Mouse (Mus musculus) hindbrain, postnatal 0 days (tissue): ENCODE measurements around the gene Sdhaf2. TPM values are rescaled to one million over a fixed set of nuclear protein-coding genes. Genes with fewer than 3 reads are reported as not detected.

Experiments used
- ATAC-seq: fragments of 200-750 bp; cut with Nextera tagmentation; 2 replicates; pipeline ENCODE4 v1.8.0; 2017; ENCODE audit warnings: mild to moderate bottlenecking, moderate TSS enrichment, moderate library complexity
- DNase-seq: peaks from one replicate; pipeline ENCODE4 v3.0.0-alpha.2; 2015; ENCODE audit warnings: low spot score
- H3K27ac ChIP-seq: fragments of 300-500 bp; sonication (generic); 2 replicates; pipeline ENCODE4 v1.5.1; 2014; ENCODE audit warnings: mild to moderate bottlenecking
- H3K27me3 ChIP-seq: fragments of 300-500 bp; sonication (generic); 2 replicates; pipeline ENCODE4 v1.6.1; 2014; ENCODE audit warnings: low read length, mixed read lengths; ENCODE audit not compliant: insufficient read depth
- H3K36me3 ChIP-seq: fragments of 300-500 bp; sonication (generic); 2 replicates; pipeline ENCODE4 v1.6.1; 2014; ENCODE audit warnings: low read length, mixed read lengths; ENCODE audit not compliant: insufficient read depth
- H3K4me1 ChIP-seq: fragments of 300-500 bp; sonication (generic); 2 replicates; pipeline ENCODE4 v1.6.1; 2014; ENCODE audit warnings: antibody characterized with exemption, low read length, mixed read lengths; ENCODE audit not compliant: insufficient read depth
- H3K4me2 ChIP-seq: fragments of 300-500 bp; sonication (generic); 2 replicates; pipeline ENCODE4 v1.6.1; 2014; ENCODE audit warnings: low read depth, mild to moderate bottlenecking, low read length, moderate library complexity, mixed read lengths
- H3K4me3 ChIP-seq: fragments of 300-500 bp; sonication (generic); 2 replicates; pipeline ENCODE4 v1.5.1; 2014; ENCODE audit warnings: low read length
- H3K9ac ChIP-seq: fragments of 300-500 bp; sonication (generic); replicated peaks from 2 replicates; pipeline ENCODE4 v1.6.1; 2014; ENCODE audit warnings: mild to moderate bottlenecking, low read length, moderate library complexity, mixed read lengths
- H3K9me3 ChIP-seq: fragments of 300-500 bp; sonication (generic); 2 replicates; pipeline ENCODE4 v1.6.1; 2016; ENCODE audit warnings: low read length, mixed read lengths
- CTCF ChIP-seq: IDR thresholded peaks from 2 replicates; pipeline ENCODE4 v1.5.1; 2016; ENCODE audit warnings: antibody characterized with exemption, control low read depth, low read depth
- WGBS: fragments of 180-500 bp; shearing (Covaris S2); extraction: QIAGEN DNeasy Blood & Tissue Kit; methylation state at CpG from one replicate; pipeline ENCODE4 v1.1.7; 2014; 5-methylcytosine and 5-hydroxymethylcytosine counted together
- polyA plus RNA-seq: library from polyadenylated mRNA; unstranded; fragments of >200 nt; fragmentation: Nextera tagmentation; extraction: Ambion mirVana; gene quantifications from 2 replicates; pipeline ENCODE4 v1.2.1, GENCODE M21; 2015
- total RNA-seq: library from RNA; depleted of rRNA; stranded (reverse); fragments of >200 nt; gene quantifications from 2 replicates; pipeline ENCODE4 v1.2.3, GENCODE M21; 2014

Sdhaf2 gene
- total and polyA plus RNA-seq, 2 experiments from 2014 or later, result 47.7 to 64.2 TPM

DNA sequence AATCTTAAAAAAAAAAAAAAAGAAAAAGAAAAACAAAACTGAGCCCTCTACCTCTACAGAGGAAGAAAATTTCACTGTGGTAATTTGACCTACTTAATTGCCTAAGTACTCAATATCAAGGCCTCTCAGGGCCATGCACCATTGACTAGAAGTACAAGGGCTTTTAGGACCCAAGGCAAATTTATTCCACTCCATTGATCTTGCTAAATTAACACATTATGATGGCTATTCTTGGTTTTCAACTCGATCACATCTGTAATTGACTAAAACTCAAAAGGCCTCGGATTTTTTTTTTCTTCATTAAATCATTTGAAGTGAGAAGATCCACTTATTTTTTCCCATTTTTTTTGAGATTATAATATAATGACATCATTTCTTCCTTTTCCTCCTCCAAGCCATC lies 31.5 kb upstream of the Sdhaf2 start:
- Histone ChIP-seq H3K4me3 (no peak overlapping the region), H3K4me2 (no peak overlapping the region), H3K9me3 (no peaks in the 10 kb centered on the region), H3K27ac (no peak overlapping the region), H3K27me3 (no peaks in the 10 kb centered on the region), H3K9ac (no peak overlapping the region), H3K4me1 (no peaks in the 10 kb centered on the region), H3K36me3 (peaks cover 5% of the 10 kb centered on the region)
- no peak for TF ChIP-seq CTCF
- WGBS, result 66% methylated on average over 2 of the region's 2 CpGs
- DNase-seq (no peak), ATAC-seq (no peak)

DNA sequence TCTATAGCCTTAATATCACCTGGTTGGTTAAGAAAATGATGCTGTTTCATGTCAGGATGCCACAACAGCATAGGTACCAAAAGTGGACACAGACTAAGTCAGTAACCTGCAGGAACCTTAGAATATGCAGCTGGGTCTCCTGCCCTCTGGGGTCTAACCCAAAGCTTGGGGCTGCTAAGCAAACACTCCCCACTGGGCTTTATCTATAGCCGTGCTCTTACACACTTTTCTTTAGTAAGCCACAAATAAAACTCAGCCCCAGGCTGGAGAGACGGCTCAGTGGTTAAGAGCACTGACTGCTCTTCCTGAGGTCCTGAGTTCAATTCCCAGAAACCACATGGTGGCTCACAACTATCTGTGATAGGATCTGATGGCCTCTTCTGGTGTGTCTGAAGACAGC lies 31.1 kb upstream of the Sdhaf2 start:
- 81% methylated on average over 2 of the region's 2 CpGs for WGBS
- Histone ChIP-seq H3K27me3 (no peaks in the 10 kb centered on the region), H3K27ac (peak overlapping the region; percentile 86; the same call in 1 of the 2 replicates), H3K4me2 (no peak overlapping the region), H3K9me3 (no peaks in the 10 kb centered on the region), H3K9ac (peak overlapping the region; percentile 67; the same call in 1 of the 2 replicates), H3K4me1 (no peaks in the 10 kb centered on the region), H3K36me3 (peaks cover 5% of the 10 kb centered on the region), H3K4me3 (no peak overlapping the region)
- ATAC-seq, result no peak
- no peak for DNase-seq
- no peak for TF ChIP-seq CTCF

DNA sequence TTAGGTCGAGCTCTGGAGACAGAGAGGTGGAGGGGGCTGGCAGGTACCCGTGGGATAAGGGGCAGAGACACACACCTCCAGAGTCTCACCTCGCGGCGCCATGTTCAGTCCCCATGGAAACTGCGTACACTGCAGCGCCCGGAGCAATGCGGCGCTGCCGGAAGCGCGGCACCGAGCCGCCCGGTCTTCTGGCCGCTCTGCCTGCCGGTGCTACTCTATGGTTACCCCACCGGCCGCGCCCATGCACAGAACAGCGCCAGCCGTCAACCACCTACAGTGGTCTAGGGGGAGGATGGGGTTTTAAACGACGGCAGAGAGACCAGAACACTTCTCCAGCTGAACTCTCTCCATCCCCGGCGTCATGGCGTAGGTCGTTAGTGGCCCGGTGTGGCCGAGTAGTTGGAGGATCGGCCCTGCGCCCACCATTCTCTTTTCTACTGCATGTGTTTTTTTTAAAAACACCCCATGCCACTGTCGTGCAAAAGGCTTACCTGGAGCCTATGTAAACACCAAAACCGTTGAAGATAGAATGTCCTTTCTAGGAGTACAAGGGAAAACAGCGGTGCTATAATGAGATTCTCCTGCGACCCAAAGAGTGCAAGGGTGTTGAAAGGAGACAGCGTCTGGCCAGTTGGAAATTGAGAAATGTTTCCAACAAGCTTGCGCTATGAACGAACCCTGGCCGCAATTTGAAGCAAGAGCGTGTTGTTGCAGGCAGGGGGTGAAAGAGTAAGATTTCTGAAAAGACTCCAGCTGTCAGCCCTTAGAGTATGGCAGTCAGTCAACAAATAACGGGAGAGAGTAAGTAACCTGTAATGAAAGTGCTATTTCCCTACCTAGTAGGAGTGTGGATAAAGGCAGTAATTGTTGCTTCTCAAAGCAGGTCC lies 29.9 kb upstream of the Sdhaf2 start, which contains the start of gene Tmem216:
Tmem216 (minus strand) TSS at position 615 of the 887 bp plus-strand sequence.
- WGBS, result under 1% methylated on average over 43 of the region's 43 CpGs

DNA sequence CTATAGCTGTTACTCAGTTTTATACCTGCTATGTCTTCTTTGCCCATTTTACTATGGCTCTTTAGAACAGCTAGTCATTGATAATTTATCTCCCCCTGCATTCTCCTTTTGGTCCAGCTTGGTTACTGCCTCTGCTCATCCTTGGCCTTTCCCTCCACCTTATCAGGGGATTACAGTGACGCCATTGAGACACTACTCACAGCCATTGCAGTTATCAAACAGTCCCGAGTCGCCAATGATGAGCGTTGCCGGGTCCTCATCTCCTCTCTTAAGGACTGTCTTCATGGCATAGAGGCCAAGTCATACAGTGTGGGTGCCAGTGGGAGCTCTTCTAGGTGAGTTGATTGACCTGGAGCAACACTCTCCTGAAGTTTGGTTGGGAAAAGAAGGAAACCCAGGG lies 13.5 kb upstream of the Sdhaf2 start:
- WGBS, result 97% methylated on average over 5 of the region's 5 CpGs
- TF ChIP-seq CTCF, result no peak
- Histone ChIP-seq H3K9me3 (no peaks in the 10 kb centered on the region), H3K4me2 (no peak overlapping the region), H3K27ac (no peak overlapping the region), H3K9ac (no peak overlapping the region), H3K4me3 (no peak overlapping the region), H3K4me1 (no peaks in the 10 kb centered on the region), H3K27me3 (no peaks in the 10 kb centered on the region), H3K36me3 (peaks cover 58% of the 10 kb centered on the region)
- ATAC-seq, result no peak
- DNase-seq, result no peak

More for the DNA sequence above, 29.9 kb upstream of the Sdhaf2 start, which contains the start of gene Tmem216:
- Histone ChIP-seq H3K27me3 (no peaks in the 10 kb centered on the region), H3K4me2 (peak within 1 kb of the TSS; percentile 83), H3K9me3 (no peaks in the 10 kb centered on the region), H3K9ac (peak within 1 kb of the TSS; percentile 67), H3K4me3 (peak within 1 kb of the TSS; percentile 60), H3K36me3 (peaks cover 13% of the 10 kb centered on the region), H3K4me1 (no peaks in the 10 kb centered on the region), H3K27ac (peak within 1 kb of the TSS; percentile 86)
- peak; percentile 23; the same call in 1 of the 2 replicates for TF ChIP-seq CTCF
- DNase-seq (peak; percentile 93), ATAC-seq (peak; percentile 98)

DNA sequence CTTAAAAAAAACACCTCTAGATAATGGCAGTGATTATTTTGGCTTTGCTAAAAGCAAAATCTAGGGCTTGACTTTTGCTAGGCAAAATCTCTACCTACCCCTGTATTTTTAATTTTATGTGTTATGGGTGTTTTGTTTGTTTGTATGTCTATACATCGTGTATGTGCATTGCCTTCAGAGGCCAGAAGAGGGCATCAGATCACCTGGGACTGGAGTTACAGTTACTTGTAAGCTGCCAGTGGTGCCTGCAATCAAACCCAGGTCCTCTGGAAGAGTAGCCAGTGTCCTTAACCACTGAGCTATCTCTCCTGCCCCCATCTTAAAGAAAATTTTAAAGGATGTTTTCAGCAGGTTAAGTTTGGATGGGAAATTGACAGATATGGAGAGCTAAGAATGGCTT lies 4.1 kb upstream of the Sdhaf2 start:
- Histone ChIP-seq H3K4me1 (peaks cover 12% of the 10 kb centered on the region; the same call in 1 of the 2 replicates), H3K27me3 (no peaks in the 10 kb centered on the region), H3K9me3 (no peaks in the 10 kb centered on the region), H3K4me3 (no peak overlapping the region), H3K9ac (no peak overlapping the region), H3K36me3 (peaks cover 35% of the 10 kb centered on the region), H3K27ac (no peak overlapping the region), H3K4me2 (no peak overlapping the region)
- TF ChIP-seq CTCF, result 0 out of 2 replicates have a peak, but pooled peaks have one; percentile 8
- WGBS, result 93% methylated on average over 1 of the region's 1 CpGs
- no peak for ATAC-seq
- DNase-seq, result no peak

DNA sequence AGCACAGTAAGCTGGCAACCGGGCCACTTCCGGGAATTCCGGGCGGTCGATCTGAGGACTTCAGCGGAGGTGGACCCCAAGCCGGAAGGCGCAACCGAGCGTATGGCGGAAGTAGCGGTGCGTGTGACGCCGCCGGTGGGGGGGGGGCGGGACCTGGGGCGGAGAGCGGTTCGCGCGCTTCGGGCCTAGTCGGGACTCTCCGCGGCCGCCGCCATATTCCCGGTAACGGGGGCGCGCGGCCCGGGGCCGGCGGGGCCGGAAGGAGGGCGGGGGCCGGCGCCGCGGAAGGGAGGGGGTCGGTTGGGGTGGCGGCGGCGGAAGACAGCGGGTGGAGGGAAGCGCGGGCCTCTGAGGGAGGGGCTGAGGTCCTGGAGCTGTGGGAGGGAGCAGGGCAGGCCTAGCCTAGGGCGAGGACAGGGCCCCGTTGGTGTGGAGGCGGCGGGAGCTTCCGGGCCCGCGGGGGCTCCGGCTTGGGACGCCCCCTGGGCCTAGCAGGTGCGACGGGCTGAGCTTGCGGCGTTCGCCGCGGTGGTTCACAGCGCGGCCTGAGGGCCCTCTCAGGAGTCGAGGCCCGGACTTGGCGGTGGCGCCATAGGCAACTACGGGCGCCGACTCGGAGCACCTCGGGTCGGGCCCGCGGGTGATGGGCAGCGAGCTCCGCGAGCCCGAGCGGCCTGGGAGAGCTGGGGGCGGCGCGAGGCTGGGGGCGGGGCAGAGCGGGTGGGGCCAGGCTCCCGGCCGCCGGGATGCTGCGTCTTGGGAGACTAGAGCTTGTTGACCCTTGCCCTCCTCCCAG lies 638 bp downstream of the Sdhaf2 start, which contains the start of gene Cpsf7:
Cpsf7 (plus strand) TSS at position 161 of the 796 bp plus-strand sequence.
- peak; percentile 94 for ATAC-seq
- peak within 1 kb of the TSS; percentile 68 for H3K4me2 ChIP-seq
- WGBS, result 1% methylated on average over 59 of the region's 93 CpGs
- TF ChIP-seq CTCF, result no peak
- H3K9me3 ChIP-seq, result no peaks in the 10 kb centered on the region
- H3K9ac ChIP-seq, result peak within 1 kb of the TSS; percentile 99
- peak within 1 kb of the TSS; percentile 93 for H3K4me3 ChIP-seq
- H3K27me3 ChIP-seq, result no peaks in the 10 kb centered on the region
- H3K27ac ChIP-seq, result peak within 1 kb of the TSS; percentile 99
- H3K36me3 ChIP-seq, result 0 out of 2 replicates have a peak, but pooled peaks cover 7% of the 10 kb centered on the region
- peaks cover 15% of the 10 kb centered on the region; the same call in 1 of the 2 replicates for H3K4me1 ChIP-seq
- DNase-seq, result peak; percentile 96
